Comparison of ENCODE assay signal across 8 mouse cellular contexts in the genomic region with DNA sequence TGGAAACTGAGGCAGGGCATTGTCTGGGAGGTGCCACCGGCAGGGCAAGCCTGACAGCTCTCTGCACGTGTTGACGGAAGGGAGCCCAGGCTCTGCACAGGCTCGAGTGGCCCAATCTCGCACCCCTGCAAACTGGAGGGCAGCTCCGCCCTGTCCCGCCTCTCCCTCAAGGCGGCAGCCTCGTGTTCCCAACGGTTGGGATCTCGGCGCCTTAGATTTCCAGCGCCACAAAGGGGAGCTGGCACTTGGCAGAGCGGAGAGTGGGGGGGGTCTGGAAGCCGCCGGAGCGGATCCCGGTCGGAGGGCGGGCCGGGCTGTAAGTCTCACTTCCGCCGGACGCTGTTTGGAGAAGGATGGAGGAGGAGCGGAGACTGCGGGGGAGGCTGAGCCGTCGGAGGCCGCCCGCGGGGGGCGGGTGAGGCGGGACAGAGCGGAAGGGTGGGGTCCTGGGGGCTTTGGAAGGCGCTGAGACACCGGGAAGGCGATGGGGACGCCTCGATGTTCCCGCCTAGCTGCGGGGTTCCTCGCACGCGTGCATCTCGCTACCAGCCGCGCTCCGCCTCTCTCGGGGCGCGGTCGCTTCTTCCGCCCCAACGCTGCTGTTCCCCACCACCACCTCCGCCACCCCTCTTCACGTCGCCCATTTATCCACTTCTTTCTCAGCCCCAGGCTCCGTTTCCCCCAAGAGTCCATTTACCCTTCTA. TPM values are rescaled to one million over a fixed set of nuclear protein-coding genes. Genes with fewer than 3 reads are reported as not detected.
DNase-seq lines count a peak whose midpoint lies in the region; ATAC-seq and TF ChIP-seq lines count a peak whose summit lies in the region.

A gene (plus strand): TSS at position 155 of the 704 bp plus-strand sequence.

- H3K4me2 ChIP-seq in kidney, embryonic 15.5 days: peak within 1 kb of the TSS; percentile 93

- no peaks in the 10 kb centered on the region for H3K9me3 ChIP-seq in heart, embryonic 10.5 days
- no peaks in the 10 kb centered on the region for H3K9me3 ChIP-seq in kidney, embryonic 15.5 days (replicated peaks)

- H3ac ChIP-seq in C2C12 (ENCODE audit: control insufficient read depth, insufficient read length, low read depth): peak within 1 kb of the TSS; percentile 49

- peaks cover 3% of the 10 kb centered on the region for H3K79me3 ChIP-seq in C2C12 (ENCODE audit: low read depth)

- H3K4me1 ChIP-seq in heart, embryonic 10.5 days: peaks cover 34% of the 10 kb centered on the region
- H3K4me1 ChIP-seq in kidney, embryonic 15.5 days: peaks cover 59% of the 10 kb centered on the region

- H3K27ac ChIP-seq in heart, embryonic 10.5 days: peak within 1 kb of the TSS; percentile 92
- peak within 1 kb of the TSS; percentile 99 for H3K27ac ChIP-seq in kidney, embryonic 15.5 days

- WGBS in heart, embryonic 10.5 days: under 1% methylated on average over 52 of the region's 58 CpGs
- under 1% methylated on average over 58 of the region's 58 CpGs for WGBS in kidney, embryonic 15.5 days

- H3K9ac ChIP-seq in kidney, embryonic 15.5 days: peak within 1 kb of the TSS; percentile 72

- H3K36me3 ChIP-seq in C2C12 (ENCODE audit: control insufficient read depth, insufficient read depth): no peaks in the 10 kb centered on the region
- H3K36me3 ChIP-seq in heart, embryonic 10.5 days: peaks cover 13% of the 10 kb centered on the region; the same call in 1 of the 2 replicates
- no peaks in the 10 kb centered on the region for H3K36me3 ChIP-seq in kidney, embryonic 15.5 days

- H3K27me3 ChIP-seq in C2C12 (ENCODE audit: control insufficient read depth, insufficient read depth, insufficient read length): no peaks in the 10 kb centered on the region
- H3K27me3 ChIP-seq in heart, embryonic 10.5 days (ENCODE audit: insufficient read depth, poor library complexity, severe bottlenecking): no peaks in the 10 kb centered on the region
- H3K27me3 ChIP-seq in kidney, embryonic 15.5 days: no peaks in the 10 kb centered on the region

- peaks cover 15% of the 10 kb centered on the region for H3K79me2 ChIP-seq in C2C12 (ENCODE audit: control insufficient read depth, insufficient read depth)

- peak within 1 kb of the TSS; percentile 44 for H3K4me3 ChIP-seq in C2C12 (ENCODE audit: insufficient read depth, poor library complexity, severe bottlenecking)
- peak within 1 kb of the TSS; percentile 68 for H3K4me3 ChIP-seq in heart, embryonic 10.5 days
- H3K4me3 ChIP-seq in kidney, embryonic 15.5 days (replicated peaks): peak within 1 kb of the TSS; percentile 68

- peak; percentile 94 for DNase-seq in brain, adult 2 months (ENCODE audit: low read depth, low spot score)
- peak; percentile 95 for DNase-seq in heart, embryonic 10.5 days (ENCODE audit: low spot score)
- DNase-seq in liver: peak; percentile 83
- DNase-seq in monocyte, adult 2 months (ENCODE audit: low read depth in 1 of 2, low spot score in 2 of 2): peak; percentile 53 to 63
- DNase-seq in spleen, postnatal 36 days (ENCODE audit: low spot score in 2 of 2): peak; percentile 81 to 84

- no peak for TF ChIP-seq CTCF in C2C12 (IDR thresholded peaks at IDR 0.05; ENCODE audit: control insufficient read depth, insufficient read depth, insufficient read length)

- peak; percentile 51; the same call in 1 of the 2 replicates for ATAC-seq in erythroblast, adult 5-6 weeks (replicated peaks; ENCODE audit: low FRiP score, poor library complexity, severe bottlenecking)
- ATAC-seq in kidney, embryonic 15.5 days (replicated peaks; ENCODE audit: low FRiP score): peak; percentile 91

TF ChIP-seq in C2C12, 6 proteins besides CTCF, POLR2A, EP300 and RAD21:
- TF ChIP-seq FOSL1 (IDR thresholded peaks at IDR 0.05; ENCODE audit: insufficient read depth, low read length, poor library complexity, severe bottlenecking) (no peak), MYOD1 (IDR thresholded peaks at IDR 0.05; ENCODE audit: control insufficient read depth, insufficient read length, low read depth) (no peak), USF1 (IDR thresholded peaks at IDR 0.05; ENCODE audit: low read depth) (no peak), MAX (IDR thresholded peaks at IDR 0.05) (peak; percentile 53), MYOG (IDR thresholded peaks at IDR 0.05; ENCODE audit: control insufficient read depth, extremely low read depth, insufficient read length) (no peak), CEBPB (IDR thresholded peaks at IDR 0.05; ENCODE audit: low read depth) (no peak)

RNA-seq across cellular contexts. Expression of the gene that starts here (rescaled TPM):
- 30.6 TPM for polyA plus RNA-seq in C2C12 (2012; fragmentation: generic; extraction: Trizol)
- 5.4 and 8.1 TPM in 2 replicates for total RNA-seq in erythroblast, adult 5-6 weeks (2015; ENCODE audit: low replicate concordance)
- total RNA-seq in erythroblast, adult 5-6 weeks (2017; ENCODE audit: low replicate concordance): 2.9 and 3.5 TPM in 2 replicates
- polyA plus RNA-seq in heart, embryonic 10.5 days (2016; fragmentation: Nextera tagmentation; extraction: Ambion mirVana): 77.0 and 87.4 TPM in 2 replicates
- 66.2 and 68.8 TPM in 2 replicates for polyA plus RNA-seq in kidney, embryonic 15.5 days (2015; fragmentation: Nextera tagmentation; extraction: Ambion mirVana)

Comparison
In these comparisons a context has a peak if more than half of its experiments do, and no peak if none do; other contexts are left out.
1. Peak in every context shown above with its lines: DNase-seq, ATAC-seq, H3K4me3 ChIP-seq and H3K27ac ChIP-seq.